Mouse (Mus musculus) midbrain, embryonic 10.5 days (tissue): ENCODE data around the gene Gm11032. TPM values are rescaled to one million over a fixed set of nuclear protein-coding genes. Genes with fewer than 3 reads are reported as not detected.
"Not testable (repeated sequence)": the region's sequence is repeated elsewhere in the genome, so short reads cannot be mapped to it uniquely, and the experiment has no call there.

Experiments used
- DNase-seq: peaks from one replicate; pipeline ENCODE4 v3.0.0-alpha.2; 2017; ENCODE audit warnings: low spot score
- H3K27ac ChIP-seq: fragments of 300-500 bp; sonication (generic); replicated peaks from 2 replicates; pipeline ENCODE4 v1.5.1; 2016; ENCODE audit warnings: mild to moderate bottlenecking
- H3K27me3 ChIP-seq: fragments of 300-500 bp; sonication (generic); 2 replicates; pipeline ENCODE4 v1.6.1; 2016; ENCODE audit warnings: low read depth, mild to moderate bottlenecking; ENCODE audit not compliant: poor library complexity, severe bottlenecking
- H3K36me3 ChIP-seq: fragments of 300-500 bp; sonication (generic); 2 replicates; pipeline ENCODE4 v1.6.1; 2016; ENCODE audit warnings: mild to moderate bottlenecking, moderate library complexity
- H3K4me1 ChIP-seq: fragments of 300-500 bp; sonication (generic); 2 replicates; pipeline ENCODE4 v1.6.1; 2016
- H3K4me3 ChIP-seq: fragments of 300-500 bp; sonication (generic); 2 replicates; pipeline ENCODE4 v1.5.1; 2016; ENCODE audit warnings: mild to moderate bottlenecking, moderate library complexity
- H3K9me3 ChIP-seq: fragments of 300-500 bp; sonication (generic); replicated peaks from 2 replicates; pipeline ENCODE4 v1.6.1; 2016; ENCODE audit warnings: mild to moderate bottlenecking
- WGBS: fragments of 180-500 bp; shearing (Covaris S2); methylation state at CpG from one replicate; pipeline ENCODE4 v1.1.7; 2016; 5-methylcytosine and 5-hydroxymethylcytosine counted together
- polyA plus RNA-seq: library from polyadenylated mRNA; unstranded; fragments of >200 nt; fragmentation: Nextera tagmentation; extraction: Ambion mirVana; gene quantifications from 2 replicates; pipeline ENCODE4 v1.2.1, GENCODE M21; 2016

Gm11032 gene
- polyA plus RNA-seq, 1 experiment from 2014 or later, result not detected

GRCm38 (mm10) chr11:4634395-4634794 is 14.5 kb downstream of the Gm11032 start:
- H3K4me1 ChIP-seq, result peaks cover 37% of the 10 kb centered on the region
- 87% methylated on average over 5 of the region's 5 CpGs for WGBS
- H3K4me3 ChIP-seq, result no peak overlapping the region
- DNase-seq, result no peak
- H3K27ac ChIP-seq, result no peak overlapping the region
- H3K36me3 ChIP-seq, result no peaks in the 10 kb centered on the region
- no peaks in the 10 kb centered on the region for H3K27me3 ChIP-seq
- no peaks in the 10 kb centered on the region for H3K9me3 ChIP-seq

- Histone ChIP-seq H3K4me3 (peak overlapping the region; percentile 92), H3K36me3 (peaks cover 13% of the 10 kb centered on the region), H3K4me1 (peaks cover 26% of the 10 kb centered on the region), H3K27ac (peak overlapping the region; percentile 86), H3K9me3 (no peaks in the 10 kb centered on the region), H3K27me3 (no peaks in the 10 kb centered on the region)
- DNase-seq, result no peak
- WGBS, result 61% methylated on average over 5 of the region's 5 CpGs
Measured at GRCm38 (mm10) chr11:4636782-4637342, 17.0 kb downstream of the Gm11032 start.

- H3K27ac ChIP-seq, result peak within 1 kb of the TSS; percentile 86
- DNase-seq, result peak; percentile 95
- peak within 1 kb of the TSS; percentile 92 for H3K4me3 ChIP-seq
- under 1% methylated on average over 35 of the region's 35 CpGs for WGBS
- H3K9me3 ChIP-seq, result no peaks in the 10 kb centered on the region
- H3K36me3 ChIP-seq, result peaks cover 20% of the 10 kb centered on the region
- no peaks in the 10 kb centered on the region for H3K27me3 ChIP-seq
- peaks cover 26% of the 10 kb centered on the region for H3K4me1 ChIP-seq
Measured at GRCm38 (mm10) chr11:4637534-4638234, 17.8 kb downstream of the Gm11032 start, which contains the start of gene Ascc2. Ascc2 (plus strand) TSS chr11:4637747.

- WGBS, result 41% methylated on average over 7 of the region's 7 CpGs
- Histone ChIP-seq H3K27ac (peak overlapping the region; percentile 86; the same call in 1 of the 2 replicates), H3K4me3 (peak overlapping the region; percentile 92), H3K27me3 (no peaks in the 10 kb centered on the region), H3K36me3 (peaks cover 20% of the 10 kb centered on the region), H3K9me3 (no peaks in the 10 kb centered on the region), H3K4me1 (peaks cover 26% of the 10 kb centered on the region)
- no peak for DNase-seq
Measured at GRCm38 (mm10) chr11:4638261-4638660, 18.4 kb downstream of the Gm11032 start.

- Histone ChIP-seq H3K27ac (no peak overlapping the region), H3K4me3 (no peak overlapping the region), H3K9me3 (no peaks in the 10 kb centered on the region), H3K27me3 (no peaks in the 10 kb centered on the region), H3K4me1 (peaks cover 26% of the 10 kb centered on the region), H3K36me3 (peaks cover 37% of the 10 kb centered on the region)
- no peak for DNase-seq
Measured at GRCm38 (mm10) chr11:4641185-4641584, 21.3 kb downstream of the Gm11032 start.

GRCm38 (mm10) chr11:4643722-4644121 is 23.9 kb downstream of the Gm11032 start:
- H3K36me3 ChIP-seq, result peaks cover 62% of the 10 kb centered on the region
- DNase-seq, result no peak
- no peak overlapping the region for H3K4me3 ChIP-seq
- no peaks in the 10 kb centered on the region for H3K27me3 ChIP-seq
- WGBS, result 52% methylated on average over 5 of the region's 5 CpGs
- peaks cover 8% of the 10 kb centered on the region for H3K4me1 ChIP-seq
- H3K27ac ChIP-seq, result no peak overlapping the region
- H3K9me3 ChIP-seq, result no peaks in the 10 kb centered on the region

GRCm38 (mm10) chr11:4645180-4645579 is 25.3 kb downstream of the Gm11032 start:
- not testable (repeated sequence) for H3K4me1 ChIP-seq, DNase-seq, H3K9me3 ChIP-seq, H3K4me3 ChIP-seq, H3K27ac ChIP-seq, H3K27me3 ChIP-seq
- WGBS, result 94% methylated on average over 6 of the region's 6 CpGs
- peaks cover 77% of the 10 kb centered on the region for H3K36me3 ChIP-seq

GRCm38 (mm10) chr11:4646409-4646808 is 26.5 kb downstream of the Gm11032 start:
- 95% methylated on average over 9 of the region's 9 CpGs for WGBS
- Histone ChIP-seq H3K36me3 (peaks cover 78% of the 10 kb centered on the region), H3K27me3 (no peaks in the 10 kb centered on the region)

GRCm38 (mm10) chr11:4659818-4660217 is 40.0 kb downstream of the Gm11032 start:
- no peaks in the 10 kb centered on the region for H3K27me3 ChIP-seq
- 96% methylated on average over 1 of the region's 1 CpGs for whole genome bisulfite sequencing
- no peaks in the 10 kb centered on the region for H3K4me1 ChIP-seq
- H3K9me3 ChIP-seq, result no peaks in the 10 kb centered on the region
- H3K27ac ChIP-seq, result no peak overlapping the region
- H3K4me3 ChIP-seq, result no peak overlapping the region
- H3K36me3 ChIP-seq, result peaks cover 91% of the 10 kb centered on the region
- DNase-seq, result no peak

More at GRCm38 (mm10) chr11:4646409-4646808, 26.5 kb downstream of the Gm11032 start:
- Histone ChIP-seq H3K27ac (no peak overlapping the region), H3K4me3 (no peak overlapping the region), H3K4me1 (no peaks in the 10 kb centered on the region), H3K9me3 (no peaks in the 10 kb centered on the region)
- DNase-seq, result no peak

- Histone ChIP-seq H3K27ac (no peak overlapping the region), H3K4me3 (no peak overlapping the region), H3K9me3 (no peaks in the 10 kb centered on the region), H3K36me3 (peaks cover 87% of the 10 kb centered on the region), H3K27me3 (no peaks in the 10 kb centered on the region), H3K4me1 (no peaks in the 10 kb centered on the region)
- DNase-seq, result no peak
- 92% methylated on average over 7 of the region's 7 CpGs for WGBS
Measured at GRCm38 (mm10) chr11:4660309-4661025, 40.6 kb downstream of the Gm11032 start.

GRCm38 (mm10) chr11:4661324-4661723 is 41.5 kb downstream of the Gm11032 start:
- no peak overlapping the region for H3K27ac ChIP-seq
- peaks cover 84% of the 10 kb centered on the region for H3K36me3 ChIP-seq
- no peak for DNase-seq
- 91% methylated on average over 4 of the region's 4 CpGs for WGBS
- no peaks in the 10 kb centered on the region for H3K27me3 ChIP-seq
- no peaks in the 10 kb centered on the region for H3K9me3 ChIP-seq
- no peaks in the 10 kb centered on the region for H3K4me1 ChIP-seq
- H3K4me3 ChIP-seq, result no peak overlapping the region

GRCm38 (mm10) chr11:4661871-4662495 is 42.1 kb downstream of the Gm11032 start:
- no peaks in the 10 kb centered on the region for H3K9me3 ChIP-seq
- H3K27me3 ChIP-seq, result no peaks in the 10 kb centered on the region
- DNase-seq, result no peak
- peaks cover 82% of the 10 kb centered on the region for H3K36me3 ChIP-seq
- WGBS, result 89% methylated on average over 10 of the region's 10 CpGs
- H3K4me3 ChIP-seq, result no peak overlapping the region
- H3K4me1 ChIP-seq, result no peaks in the 10 kb centered on the region
- no peak overlapping the region for H3K27ac ChIP-seq
